Mouse (Mus musculus) CH12.LX (cell line): ENCODE results near the gene Ppfibp2. TPM values are rescaled to one million over a fixed set of nuclear protein-coding genes. Genes with fewer than 3 reads are reported as not detected.

Experiments used
- DNase-seq: peaks from one replicate; pipeline ENCODE4 v3.0.0-alpha.2; 2013; ENCODE audit errors: extremely low read depth
- H3K27ac ChIP-seq: 2 replicates; pipeline ENCODE4 v1.5.1; 2012; ENCODE audit warnings: low read depth, mild to moderate bottlenecking, control low read depth, moderate library complexity; ENCODE audit not compliant: insufficient read depth
- H3K27me3 ChIP-seq: replicated peaks from 2 replicates; pipeline ENCODE3; 2012; ENCODE audit warnings: inconsistent platforms
- H3K36me3 ChIP-seq, 2 experiments: replicated peaks in 1 of 2; 2 replicates each; pipeline versions ENCODE3 to v1.6.1; 2012; ENCODE audit warnings: inconsistent platforms in 1 of 2, low read length in 1 of 2, mild to moderate bottlenecking in 1 of 2, mixed read lengths in 1 of 2, moderate library complexity in 1 of 2; ENCODE audit not compliant: control insufficient read depth in 1 of 2, insufficient read depth in 1 of 2
- H3K4me1 ChIP-seq, 2 experiments: 2 replicates each; pipeline ENCODE4 v1.6.1; 2012; ENCODE audit warnings: inconsistent platforms in 1 of 2, moderate library complexity in 1 of 2; ENCODE audit not compliant: insufficient read depth in 2 of 2, control insufficient read depth in 1 of 2
- H3K4me2 ChIP-seq: 2 replicates; pipeline ENCODE4 v1.6.1; 2012; ENCODE audit warnings: low read depth, mild to moderate bottlenecking, control low read depth; ENCODE audit not compliant: poor library complexity, insufficient read depth, severe bottlenecking
- H3K4me3 ChIP-seq, 3 experiments: fragments of 150-350 bp in 1 of 3; sonication (generic) in 1 of 3; replicated peaks in 1 of 3; 2 replicates each; pipeline versions ENCODE3 to v1.5.1; 2011 to 2012; ENCODE audit warnings: low read depth in 2 of 3, low read length in 2 of 3, mild to moderate bottlenecking in 2 of 3, moderate library complexity in 2 of 3, control low read depth in 1 of 3, improper control_type of control experiment in 1 of 3, inconsistent platforms in 1 of 3, mixed read lengths in 1 of 3; ENCODE audit not compliant: poor library complexity in 1 of 3
- H3K79me2 ChIP-seq: replicated peaks from 2 replicates; pipeline ENCODE4 v1.6.1; 2012; ENCODE audit warnings: mild to moderate bottlenecking, moderate library complexity; ENCODE audit not compliant: control insufficient read depth, poor library complexity, insufficient read depth, severe bottlenecking; ENCODE audit errors: extremely low read depth
- H3K9ac ChIP-seq: 2 replicates; pipeline ENCODE4 v1.6.1; 2012; ENCODE audit warnings: low read depth, mild to moderate bottlenecking, control low read depth, moderate library complexity; ENCODE audit not compliant: insufficient read depth
- H3K9me3 ChIP-seq: replicated peaks from 2 replicates; pipeline ENCODE3; 2012; ENCODE audit warnings: low read length, inconsistent platforms, mixed read lengths
- CHD1 ChIP-seq: IDR thresholded peaks from 2 replicates; pipeline ENCODE4 v1.6.1; 2012; ENCODE audit warnings: low read depth, low read length, improper control_type of control experiment, inconsistent platforms
- CHD2 ChIP-seq: IDR thresholded peaks from 2 replicates; pipeline ENCODE4 v1.6.1; 2011; ENCODE audit warnings: low read length, improper control_type of control experiment
- HCFC1 ChIP-seq: IDR thresholded peaks from 2 replicates; pipeline ENCODE4 v1.6.1; 2012; ENCODE audit warnings: low read depth, mild to moderate bottlenecking, inconsistent platforms, low read length, improper control_type of control experiment
- IRF4 ChIP-seq: IDR thresholded peaks from 2 replicates; pipeline ENCODE4 v1.6.1; 2014; ENCODE audit warnings: low read depth, mild to moderate bottlenecking, inconsistent platforms, low read length, improper control_type of control experiment
- MAFK ChIP-seq: IDR thresholded peaks from 2 replicates; pipeline ENCODE4 v1.6.1; 2011; ENCODE audit warnings: low read length, improper control_type of control experiment; ENCODE audit not compliant: insufficient replicate concordance
- MAZ ChIP-seq: IDR thresholded peaks from 2 replicates; pipeline ENCODE4 v1.6.1; 2012; ENCODE audit warnings: low read depth, mild to moderate bottlenecking, inconsistent platforms, low read length, improper control_type of control experiment, moderate library complexity
- MEF2A ChIP-seq: IDR thresholded peaks from 2 replicates; pipeline ENCODE4 v1.6.1; 2014; ENCODE audit warnings: low read depth, mild to moderate bottlenecking, inconsistent platforms, low read length, improper control_type of control experiment, borderline replicate concordance
- MXI1 ChIP-seq: IDR thresholded peaks from 2 replicates; pipeline ENCODE4 v1.6.1; 2011; ENCODE audit warnings: mild to moderate bottlenecking, low read depth, low read length, improper control_type of control experiment
- PAX5 ChIP-seq: IDR thresholded peaks from 2 replicates; pipeline ENCODE4 v1.6.1; 2012; ENCODE audit warnings: low read length, inconsistent platforms, mixed read lengths
- RAD21 ChIP-seq: IDR thresholded peaks from 2 replicates; pipeline ENCODE4 v1.6.1; 2011; ENCODE audit warnings: low read depth, mild to moderate bottlenecking, low read length, improper control_type of control experiment, moderate library complexity
- SIN3A ChIP-seq: IDR thresholded peaks from 2 replicates; pipeline ENCODE4 v1.6.1; 2012; ENCODE audit warnings: low read length, improper control_type of control experiment, inconsistent platforms
- USF1 ChIP-seq: IDR thresholded peaks from 2 replicates; pipeline ENCODE4 v1.6.1; 2014; ENCODE audit warnings: low read depth, mild to moderate bottlenecking, inconsistent platforms, low read length, improper control_type of control experiment
- USF2 ChIP-seq: conservative IDR thresholded peaks from 2 replicates; pipeline ENCODE4 v1.6.1; 2011; ENCODE audit warnings: low read depth, low read length, improper control_type of control experiment
- ZC3H11A ChIP-seq: IDR thresholded peaks from 2 replicates; pipeline ENCODE4 v1.6.1; 2012; ENCODE audit warnings: low read depth, mild to moderate bottlenecking, inconsistent platforms, low read length, improper control_type of control experiment
- ZKSCAN1 ChIP-seq: IDR thresholded peaks from 2 replicates; pipeline ENCODE4 v1.6.1; 2012; ENCODE audit warnings: low read depth, inconsistent platforms, low read length, improper control_type of control experiment, borderline replicate concordance
- ZMIZ1 ChIP-seq: IDR thresholded peaks from 2 replicates; pipeline ENCODE4 v1.6.1; 2012; ENCODE audit warnings: low read depth, mild to moderate bottlenecking, inconsistent platforms, low read length, improper control_type of control experiment
- dilution Hi-C: fragments of 300-500 bp; cut with MboI; formaldehyde crosslinking; loops from 2 replicates; pipeline ENCODE4 v1.14.3; 2020; ENCODE audit warnings: low sequenced_read_pairs; ENCODE audit not compliant: extremely low pct_unique_long_range_greater_than_20kb, extremely low pct_ligation_motif_present
- in situ Hi-C: fragments of 300-500 bp; cut with MboI; formaldehyde crosslinking; loops from 3 replicates; pipeline ENCODE4 v1.14.3; 2019; ENCODE audit warnings: low sequenced_read_pairs, low pct_ligation_motif_present, low pct_unique_long_range_greater_than_20kb, mixed read lengths
- polyA plus RNA-seq: library from polyadenylated mRNA; unstranded; fragments of >175 nt; gene quantifications from 2 replicates; pipeline ENCODE4 v1.2.1, GENCODE M21; 2012; ENCODE audit warnings: low read depth; ENCODE audit not compliant: insufficient read length
- total RNA-seq, 2 experiments: library from RNA; depleted of rRNA; stranded (reverse); fragments of 300-350 nt in 1 of 2; fragments of >200 nt in 1 of 2; gene quantifications; 2 replicates each; pipeline ENCODE4 v1.2.3; 2012 to 2014

Ppfibp2 gene
- total and polyA plus RNA-seq, 3 experiments: 30.2 to 40.3 (median 40.2) TPM

DNA sequence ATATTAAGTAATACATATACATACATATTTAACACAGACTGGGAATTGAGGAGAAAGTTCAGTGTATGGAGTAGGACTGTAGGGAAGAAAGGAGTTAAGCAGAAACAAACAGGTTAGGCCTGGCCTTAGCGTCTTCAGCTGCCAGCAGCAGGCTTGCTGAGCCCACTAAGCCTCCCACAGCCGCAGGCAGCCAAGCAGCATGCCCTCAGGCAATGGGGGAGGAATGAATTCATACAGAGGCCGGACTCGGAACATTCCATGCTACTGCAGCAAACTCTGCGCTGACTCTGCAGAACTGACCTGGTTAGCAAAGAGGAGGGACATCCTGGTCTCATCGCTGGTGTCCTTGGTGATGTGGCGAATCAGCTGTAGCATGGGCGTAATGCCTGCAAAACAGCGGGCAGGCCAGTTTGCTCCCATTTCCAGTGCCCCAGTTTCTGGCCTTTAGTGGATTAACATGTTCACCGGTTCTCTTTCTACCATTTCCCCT is 157.1 kb downstream of the Ppfibp2 start:
- DNase-seq: no peak
- TF ChIP-seq USF1 (no peak), HCFC1 (no peak), USF2 (no peak), ZMIZ1 (no peak), ZKSCAN1 (no peak)
- Histone ChIP-seq H3K4me3 (no peak overlapping the region), H3K4me1 (peaks cover 0 to 13% of the 10 kb centered on the region in 2 experiments; a peak in 2 of 4 replicates), H3K9me3 (no peaks in the 10 kb centered on the region), H3K36me3 (peaks cover 10 to 32% of the 10 kb centered on the region in 2 experiments), H3K4me2 (no peak overlapping the region), H3K27ac (no peak overlapping the region), H3K79me2 (no peaks in the 10 kb centered on the region), H3K9ac (no peak overlapping the region), H3K27me3 (no peaks in the 10 kb centered on the region)
- in situ Hi-C loops (loop anchor here (25.0 kb wide), 1 partner anchor 540 kb away; the partner anchor contains the start of gene Rbmxl2), dilution Hi-C loops (no loop called here)

GRCm38 (mm10) chr7:107755905-107756304 is 160.9 kb downstream of the Ppfibp2 start:
- dilution Hi-C loops (no loop called here), in situ Hi-C loops (loop anchor here (25.0 kb wide), 1 partner anchor 544 kb away; the partner anchor contains the start of gene Rbmxl2)
- H3K27ac ChIP-seq: no peak overlapping the region
- TF ChIP-seq MEF2A (no peak), MAZ (no peak), SIN3A (no peak), IRF4 (no peak), CHD2 (no peak), USF2 (no peak), CHD1 (no peak)
- no peaks in the 10 kb centered on the region for H3K4me1 ChIP-seq
- H3K27me3 ChIP-seq: no peaks in the 10 kb centered on the region
- no peaks in the 10 kb centered on the region for H3K9me3 ChIP-seq
- no peak for DNase-seq
- H3K36me3 ChIP-seq: no peaks in the 10 kb centered on the region
- no peak overlapping the region for H3K4me3 ChIP-seq
- H3K79me2 ChIP-seq: no peaks in the 10 kb centered on the region
- no peak overlapping the region for H3K4me2 ChIP-seq
- no peak overlapping the region for H3K9ac ChIP-seq

DNA sequence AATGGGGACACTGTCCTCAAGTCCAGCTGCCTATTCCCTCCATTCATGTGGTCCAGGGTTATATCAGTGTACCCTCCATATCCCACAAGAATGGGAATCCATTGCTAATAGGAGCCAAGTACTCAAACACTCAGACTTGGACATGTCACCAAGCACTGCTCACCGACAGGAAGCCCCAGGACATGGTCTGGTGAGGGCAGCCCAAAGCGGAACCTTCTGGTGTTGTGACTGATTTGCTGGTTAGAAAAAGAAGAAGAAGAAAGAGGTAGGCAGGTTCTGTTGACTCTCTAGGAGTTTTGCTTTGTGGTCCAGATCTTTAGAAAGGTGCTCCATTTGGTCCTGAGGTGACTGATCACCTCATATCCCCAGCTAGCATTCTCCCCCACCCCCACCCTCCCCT is 161.7 kb downstream of the Ppfibp2 start:
- dilution Hi-C loops: no loop called here
- in situ Hi-C loops: loop anchor here (25.0 kb wide), 1 partner anchor 544 kb away; the partner anchor contains the start of gene Rbmxl2

More for the DNA sequence above, 161.7 kb downstream of the Ppfibp2 start:
- Histone ChIP-seq H3K27ac (no peak overlapping the region), H3K4me2 (no peak overlapping the region), H3K36me3 (no peaks in the 10 kb centered on the region), H3K27me3 (no peaks in the 10 kb centered on the region), H3K79me2 (no peaks in the 10 kb centered on the region), H3K4me3 (no peak overlapping the region), H3K4me1 (no peaks in the 10 kb centered on the region), H3K9ac (no peak overlapping the region), H3K9me3 (no peaks in the 10 kb centered on the region)
- TF ChIP-seq ZKSCAN1: no peak
- TF ChIP-seq MAFK: no peak
- TF ChIP-seq USF2: no peak
- TF ChIP-seq MXI1: no peak
- no peak for TF ChIP-seq PAX5
- no peak for TF ChIP-seq ZC3H11A
- no peak for TF ChIP-seq RAD21
- no peak for TF ChIP-seq MAZ
- no peak for DNase-seq
